Mouse (Mus musculus) left cerebral cortex, adult 2 months (tissue): ENCODE measurements around the gene Hrk. TPM values are rescaled to one million over a fixed set of nuclear protein-coding genes. Genes with fewer than 3 reads are reported as not detected.
A peak's percentile ranks its signal among the peaks of the same experiment; 100 is the strongest.

Source experiments
- DNase-seq, 2 experiments: peaks; one replicate each; pipeline ENCODE4 v3.0.0; 2021 to 2022; ENCODE audit warnings: low spot score in 2 of 2, mixed read lengths in 1 of 2; ENCODE audit errors: extremely low spot score in 1 of 2
- H3K27ac ChIP-seq: fragments of 200-600 bp; 2 replicates; pipeline ENCODE4 v1.8.1; 2022
- H3K4me3 ChIP-seq: fragments of 200-600 bp; 2 replicates; pipeline ENCODE4 v1.8.1; 2022
- CTCF ChIP-seq: fragments of 200-600 bp; IDR thresholded peaks from 2 replicates; pipeline ENCODE4 v1.8.1; 2022; ENCODE audit warnings: antibody characterized with exemption, mild to moderate bottlenecking, moderate library complexity
- intact Hi-C: fragments of 180-260 bp; cut with DNase I; formaldehyde crosslinking; loops from one replicate; pipeline ENCODE4 v1.15.1; 2025
- total RNA-seq, 2 experiments: library from RNA; stranded (reverse); gene quantifications; 2 replicates each; pipeline ENCODE4 v1.2.3; 2021

Hrk gene
- total RNA-seq, 2 experiments from 2014 or later: 26.6 to 26.7 TPM

- intact Hi-C loops: no loop called here
Observed at GRCm38 (mm10) chr5:118167561-118167995, 3.1 kb downstream of the Hrk start.

GRCm38 (mm10) chr5:118169222-118170221 is 5.1 kb downstream of the Hrk start:
- intact Hi-C loops: loop anchor here (2.0 to 5.0 kb wide), 3 partner anchors 45 to 75 kb away; partner anchors contain the start of genes 2410131K14Rik and Rnft2
- peak overlapping the region; percentile 28 for H3K27ac ChIP-seq

More at GRCm38 (mm10) chr5:118167561-118167995, 3.1 kb downstream of the Hrk start:
- peak in 1 of 2 experiments; percentile 47 for DNase-seq
- TF ChIP-seq CTCF: no peak
- Histone ChIP-seq H3K27ac (no peak overlapping the region), H3K4me3 (no peak overlapping the region)

GRCm38 (mm10) chr5:118170888-118171529 is 6.6 kb downstream of the Hrk start:
- intact Hi-C loops: loop anchor here (2.0 to 5.0 kb wide), 3 partner anchors 44 to 74 kb away; partner anchors contain the start of genes 2410131K14Rik and Rnft2
- peak; percentile 17; the same call in 1 of the 2 replicates for TF ChIP-seq CTCF
- DNase-seq: peak in 1 of 2 experiments; percentile 43
- Histone ChIP-seq H3K27ac (peak overlapping the region; percentile 40), H3K4me3 (peak overlapping the region; percentile 44)

More at GRCm38 (mm10) chr5:118169222-118170221, 5.1 kb downstream of the Hrk start:
- TF ChIP-seq CTCF: peak; percentile 22
- DNase-seq: peak; percentile 40 to 45
- peak overlapping the region; percentile 50 for H3K4me3 ChIP-seq

- H3K4me3 ChIP-seq: peak overlapping the region; percentile 44
- H3K27ac ChIP-seq: peak overlapping the region; percentile 40
- intact Hi-C loops: loop anchor here (2.0 to 5.0 kb wide), 3 partner anchors 43 to 73 kb away; partner anchors contain the start of genes 2410131K14Rik and Rnft2
- no peak for TF ChIP-seq CTCF
- DNase-seq: peak; percentile 52 to 75
Observed at GRCm38 (mm10) chr5:118171665-118172064, 7.2 kb downstream of the Hrk start.

- TF ChIP-seq CTCF: no peak
- Histone ChIP-seq H3K27ac (no peak overlapping the region), H3K4me3 (peak overlapping the region; percentile 44)
- intact Hi-C loops: loop anchor here (5.0 kb wide), 1 partner anchor 60 kb away; no protein-coding TSS in a partner anchor
- DNase-seq: no peak
Observed at GRCm38 (mm10) chr5:118172078-118172723, 7.8 kb downstream of the Hrk start.

- DNase-seq: peak in 1 of 2 experiments; percentile 6
- intact Hi-C loops: loop anchor here (5.0 kb wide), 1 partner anchor 62 kb away; no protein-coding TSS in a partner anchor
- H3K4me3 ChIP-seq: no peak overlapping the region
- no peak overlapping the region for H3K27ac ChIP-seq
- no peak for TF ChIP-seq CTCF
Observed at GRCm38 (mm10) chr5:118174310-118175009, 10.0 kb downstream of the Hrk start.

GRCm38 (mm10) chr5:118175137-118175536 is 10.7 kb downstream of the Hrk start:
- Histone ChIP-seq H3K4me3 (no peak overlapping the region), H3K27ac (no peak overlapping the region)
- intact Hi-C loops: no loop called here
- peak; percentile 40 for TF ChIP-seq CTCF
- DNase-seq: peak in 1 of 2 experiments; percentile 9

GRCm38 (mm10) chr5:118177640-118178039 is 13.2 kb downstream of the Hrk start:
- intact Hi-C loops: no loop called here
- no peak for TF ChIP-seq CTCF
- peak; percentile 8 to 52 for DNase-seq
- Histone ChIP-seq H3K27ac (no peak overlapping the region), H3K4me3 (no peak overlapping the region)

GRCm38 (mm10) chr5:118186903-118187633 is 22.6 kb downstream of the Hrk start:
- Histone ChIP-seq H3K27ac (no peak overlapping the region), H3K4me3 (no peak overlapping the region)
- intact Hi-C loops: no loop called here
- no peak for DNase-seq
- no peak for TF ChIP-seq CTCF

- TF ChIP-seq CTCF: no peak
- DNase-seq: no peak
- Histone ChIP-seq H3K27ac (no peak overlapping the region), H3K4me3 (no peak overlapping the region)
- intact Hi-C loops: no loop called here
Observed at GRCm38 (mm10) chr5:118188356-118188755, 23.9 kb downstream of the Hrk start.
